Mouse (Mus musculus): ENCODE data around the gene Mrpl40. TPM values are rescaled to one million over a fixed set of nuclear protein-coding genes. Genes with fewer than 3 reads are reported as not detected.

Gene Mrpl40
- polyA plus RNA-seq, 1 experiment from 2014 or later: 88.7 TPM

DNA sequence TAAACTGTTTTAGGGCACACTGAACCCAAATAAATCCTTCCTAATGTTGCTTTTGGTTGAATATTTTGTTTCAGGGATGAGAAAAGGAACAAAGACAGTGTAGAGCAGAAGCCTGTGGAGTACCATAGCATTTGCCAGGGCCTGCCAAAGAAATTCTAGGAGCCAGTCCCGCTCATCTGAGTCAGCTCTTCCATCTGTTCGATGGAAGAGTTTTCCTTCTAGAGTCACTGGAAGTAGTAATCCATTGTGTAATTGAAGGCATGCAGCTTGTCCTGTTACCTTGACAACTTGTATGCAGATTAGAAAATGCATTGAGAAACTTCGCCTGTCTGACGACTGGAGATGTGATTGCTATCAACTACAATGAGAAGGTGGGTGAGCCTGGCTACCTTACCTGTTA lies 53.7 kb downstream of the Mrpl40 start:
- Histone ChIP-seq H3K4me2 (replicated peaks) (no peak overlapping the region), H3K4me3 (replicated peaks) (no peak overlapping the region), H3K9ac (no peak overlapping the region), H3K4me1 (no peaks in the 10 kb centered on the region), H3K27me3 (no peaks in the 10 kb centered on the region), H3K27ac (replicated peaks) (no peak overlapping the region), H3K36me3 (peaks cover 91% of the 10 kb centered on the region), H3K9me3 (replicated peaks) (no peaks in the 10 kb centered on the region)
- WGBS: 76% methylated on average over 4 of the region's 4 CpGs
- no peak for ATAC-seq (ENCODE audit: insufficient number of reproducible peaks, low FRiP score, low TSS enrichment, low read depth)

DNA sequence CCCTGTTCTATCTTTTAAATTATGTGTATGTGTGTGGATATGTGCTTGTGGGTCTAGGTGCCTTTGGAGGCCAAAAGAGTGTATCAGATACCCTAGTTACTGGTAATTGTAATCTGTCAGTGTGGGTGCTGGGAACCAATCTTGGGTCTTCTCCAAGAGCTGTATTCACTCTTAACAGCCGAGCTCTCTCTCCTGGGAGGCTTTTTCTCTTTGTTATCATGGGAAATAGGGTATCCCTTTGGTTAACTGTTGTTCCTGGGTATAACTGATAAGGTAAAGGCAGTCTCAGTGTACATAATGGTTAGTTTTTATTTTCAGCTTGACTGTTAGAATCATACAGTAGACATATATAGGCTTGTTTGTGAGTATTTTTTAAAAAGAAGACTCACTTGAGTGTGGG lies 54.3 kb downstream of the Mrpl40 start:
- 85% methylated on average over 1 of the region's 1 CpGs for WGBS

More for the DNA sequence above, 54.3 kb downstream of the Mrpl40 start:
- Histone ChIP-seq H3K36me3 (peaks cover 91% of the 10 kb centered on the region), H3K4me1 (no peaks in the 10 kb centered on the region), H3K4me3 (replicated peaks) (no peak overlapping the region), H3K27ac (replicated peaks) (no peak overlapping the region), H3K4me2 (replicated peaks) (no peak overlapping the region), H3K9me3 (replicated peaks) (no peaks in the 10 kb centered on the region), H3K9ac (no peak overlapping the region), H3K27me3 (no peaks in the 10 kb centered on the region)
- ATAC-seq (ENCODE audit: insufficient number of reproducible peaks, low FRiP score, low TSS enrichment, low read depth): no peak

Other genes starting within 250 kb of the Mrpl40 start
- 51.1 and 64.8 TPM in 2 replicates for gene Sept5, start 246.9 kb downstream of the Mrpl40 start, polyA plus RNA-seq (2015; fragmentation: Nextera tagmentation; extraction: Ambion mirVana)
- 35.1 and 37.1 TPM in 2 replicates for gene Cldn5, start 100.0 kb downstream of the Mrpl40 start, polyA plus RNA-seq (2015; fragmentation: Nextera tagmentation; extraction: Ambion mirVana)
- 86.8 and 90.9 TPM in 2 replicates for gene Ufd1, start 65.1 kb downstream of the Mrpl40 start, polyA plus RNA-seq (2015; fragmentation: Nextera tagmentation; extraction: Ambion mirVana)
- 34.5 and 36.9 TPM in 2 replicates for gene Cdc45, start 64.9 kb downstream of the Mrpl40 start, polyA plus RNA-seq (2015; fragmentation: Nextera tagmentation; extraction: Ambion mirVana)
- 46.5 and 50.6 TPM in 2 replicates for gene 2510002D24Rik, start 40.3 kb downstream of the Mrpl40 start, polyA plus RNA-seq (2015; fragmentation: Nextera tagmentation; extraction: Ambion mirVana)
- not detected in 2 replicates for gene Gm28539, start 40.3 kb downstream of the Mrpl40 start, polyA plus RNA-seq (2015; fragmentation: Nextera tagmentation; extraction: Ambion mirVana)
- 12.4 and 12.6 TPM in 2 replicates for gene Hira, start 175 bp upstream of the Mrpl40 start, polyA plus RNA-seq (2015; fragmentation: Nextera tagmentation; extraction: Ambion mirVana)

Data from embryonic facial prominence, embryonic 15.5 days (tissue).